Mouse (Mus musculus) urinary bladder, postnatal 4 days (tissue): ENCODE data around the gene Kcnab2.

Source experiments
- DNase-seq, 2 experiments: peaks; one replicate each; pipeline ENCODE4 v3.0.0; 2021 to 2022; ENCODE audit warnings: low spot score in 2 of 2

Gene Kcnab2

GRCm38 (mm10) chr4:152382528-152383252 lies 95.0 kb downstream of the Kcnab2 start:
- DNase-seq = no peak

GRCm38 (mm10) chr4:152365228-152365627 lies 112.4 kb downstream of the Kcnab2 start:
- no peak for DNase-seq

- DNase-seq = no peak
Measured at GRCm38 (mm10) chr4:152362180-152362579, 115.5 kb downstream of the Kcnab2 start.

DNA sequence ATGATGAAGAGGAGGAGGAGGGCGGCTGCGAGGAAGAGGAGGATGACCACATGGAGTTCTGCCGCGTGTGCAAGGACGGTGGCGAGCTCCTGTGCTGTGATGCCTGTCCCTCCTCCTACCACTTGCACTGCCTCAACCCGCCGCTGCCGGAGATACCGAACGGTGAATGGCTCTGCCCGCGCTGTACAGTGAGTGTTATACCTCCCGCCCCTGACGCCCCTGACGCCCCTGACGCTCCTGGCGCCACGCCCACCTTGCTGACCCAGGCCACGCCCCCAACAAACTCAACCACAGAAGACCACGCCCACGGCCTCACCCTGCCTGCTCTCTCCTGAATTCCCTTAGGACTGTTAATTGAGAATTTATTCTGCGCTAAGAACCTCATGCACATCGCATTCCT lies 116.8 kb downstream of the Kcnab2 start:
- no peak for DNase-seq

GRCm38 (mm10) chr4:152359700-152360099 lies 118.0 kb downstream of the Kcnab2 start:
- no peak for DNase-seq

DNA sequence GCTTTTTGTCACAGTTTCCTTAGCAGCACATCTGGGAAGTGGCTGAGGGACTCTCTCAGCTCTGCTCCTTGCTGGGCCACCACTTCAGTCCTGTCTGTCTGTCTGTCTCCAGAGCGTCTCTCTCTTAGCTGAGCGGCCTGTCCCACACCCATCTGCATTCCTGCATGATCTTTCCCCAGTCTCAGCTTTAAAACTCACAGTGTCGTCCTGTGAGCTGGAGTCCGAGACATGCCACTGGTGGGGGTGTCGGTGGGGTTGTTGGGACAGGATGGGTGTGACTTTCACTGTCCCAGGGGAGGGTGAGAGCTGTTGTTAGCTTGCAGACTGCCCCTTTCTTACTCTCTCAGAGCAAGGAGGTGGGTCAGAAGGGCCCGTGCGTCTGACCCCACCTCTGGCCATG lies 122.0 kb downstream of the Kcnab2 start:
- DNase-seq = no peak

GRCm38 (mm10) chr4:152353886-152354637 lies 123.6 kb downstream of the Kcnab2 start:
- DNase-seq = no peak

GRCm38 (mm10) chr4:152351422-152352305 lies 126.0 kb downstream of the Kcnab2 start:
- no peak for DNase-seq

- no peak for DNase-seq
Measured at GRCm38 (mm10) chr4:152350722-152351421, 126.8 kb downstream of the Kcnab2 start.

DNA sequence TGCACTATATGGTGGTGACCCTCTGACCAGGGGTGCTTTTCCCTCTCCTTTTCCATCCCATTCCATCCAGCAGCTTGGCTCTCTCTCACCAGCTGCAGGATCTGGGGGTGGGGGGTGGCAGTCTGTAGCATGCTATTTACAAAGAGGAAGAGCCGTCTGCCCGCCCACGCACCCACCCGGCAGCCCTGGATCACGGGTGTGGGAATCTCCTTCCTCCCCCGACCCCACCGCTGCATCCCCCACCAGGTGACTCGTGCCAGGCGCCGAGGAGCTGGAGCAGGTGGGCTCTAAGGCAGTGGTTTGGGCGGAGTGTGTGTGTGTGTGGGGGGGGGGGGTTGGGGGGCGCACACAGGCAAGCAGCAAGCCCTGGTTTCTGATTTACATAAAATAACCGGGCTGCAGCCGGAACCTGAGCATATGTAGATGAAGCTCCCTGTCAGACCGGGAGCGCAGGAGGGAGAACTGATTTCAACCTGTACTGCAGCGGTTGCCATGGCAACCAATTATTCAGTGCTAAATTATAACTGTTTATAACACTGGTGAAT lies 127.8 kb downstream of the Kcnab2 start:
- DNase-seq = no peak

- DNase-seq = peak in 1 of 2 experiments; percentile 47
Measured at GRCm38 (mm10) chr4:152345120-152345889, 132.4 kb downstream of the Kcnab2 start.

DNA sequence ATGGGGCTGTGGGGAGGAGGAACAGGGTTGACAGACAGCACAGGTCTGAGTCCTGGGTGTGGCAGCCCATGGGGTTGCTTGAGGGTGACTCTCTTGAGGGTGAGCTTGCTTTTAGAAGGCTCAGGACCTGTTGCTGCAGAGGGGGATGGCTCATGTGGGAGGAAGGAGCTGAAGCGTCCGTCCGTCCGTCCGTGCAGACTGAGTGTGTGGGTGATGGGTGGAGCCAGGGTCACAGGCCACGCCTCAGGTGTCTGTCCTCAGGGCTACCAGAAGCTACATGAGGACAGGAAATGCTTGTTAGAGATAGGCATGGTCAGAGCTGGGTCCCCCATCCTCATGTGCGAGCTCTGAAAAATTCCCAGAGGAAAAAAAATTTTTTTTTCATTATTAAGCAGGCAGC lies 133.0 kb downstream of the Kcnab2 start:
- DNase-seq = no peak

DNA sequence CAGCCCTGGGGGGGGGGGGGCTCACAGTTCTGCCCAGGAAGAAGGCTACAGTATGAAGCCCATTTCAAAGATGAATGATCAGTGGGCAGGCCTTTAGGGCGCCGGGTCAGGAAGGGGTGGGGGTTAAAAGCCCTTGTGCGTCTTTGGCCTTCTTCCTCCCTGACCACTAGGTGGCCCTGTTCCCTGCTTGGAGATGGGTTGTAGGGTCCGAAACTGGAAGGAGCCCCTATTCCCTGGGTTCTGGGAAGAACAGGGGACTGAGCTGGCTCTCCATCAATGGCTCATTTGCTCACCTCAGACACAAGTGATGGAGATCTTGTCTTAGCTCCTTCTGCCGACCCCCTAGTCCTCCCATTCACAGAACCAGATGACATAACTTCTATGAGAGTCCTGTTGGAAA lies 134.4 kb downstream of the Kcnab2 start:
- no peak for DNase-seq
